Mouse (Mus musculus) kidney, postnatal 36 days (tissue): ENCODE results near the gene Tmem132d.
A peak's percentile ranks its signal among the peaks of the same experiment; 100 is the strongest.
"Not testable (repeated sequence)": the region's sequence is repeated elsewhere in the genome, so short reads cannot be mapped to it uniquely, and the experiment has no call there.

Experiments used
- DNase-seq, 2 experiments: peaks; one replicate each; pipeline ENCODE4 v3.0.0; 2021 to 2022; ENCODE audit warnings: mixed read lengths in 2 of 2

Tmem132d gene

GRCm38 (mm10) chr5:128041781-128042180 lies 391.1 kb downstream of the Tmem132d start:
- DNase-seq: no peak

DNA sequence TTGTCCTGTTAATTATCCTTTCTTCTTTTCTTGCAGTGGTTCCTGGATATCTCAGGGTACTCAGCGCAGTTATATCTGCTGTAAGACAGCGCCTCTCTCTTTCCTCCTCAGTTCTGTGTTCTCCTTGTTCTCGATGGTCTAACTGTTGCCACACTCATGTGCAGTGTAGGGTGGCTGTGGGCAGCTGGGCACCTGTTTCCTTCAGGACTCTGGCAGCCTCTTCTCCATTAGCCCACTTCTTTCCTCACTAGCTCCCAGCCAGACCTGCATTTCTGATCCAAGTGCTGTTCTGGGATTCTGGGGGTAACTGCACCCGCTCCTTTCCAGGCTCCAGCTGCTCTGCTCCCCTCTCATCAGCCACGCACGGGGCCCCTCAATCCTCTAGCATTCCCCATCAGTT lies 392.8 kb downstream of the Tmem132d start:
- DNase-seq: no peak

DNA sequence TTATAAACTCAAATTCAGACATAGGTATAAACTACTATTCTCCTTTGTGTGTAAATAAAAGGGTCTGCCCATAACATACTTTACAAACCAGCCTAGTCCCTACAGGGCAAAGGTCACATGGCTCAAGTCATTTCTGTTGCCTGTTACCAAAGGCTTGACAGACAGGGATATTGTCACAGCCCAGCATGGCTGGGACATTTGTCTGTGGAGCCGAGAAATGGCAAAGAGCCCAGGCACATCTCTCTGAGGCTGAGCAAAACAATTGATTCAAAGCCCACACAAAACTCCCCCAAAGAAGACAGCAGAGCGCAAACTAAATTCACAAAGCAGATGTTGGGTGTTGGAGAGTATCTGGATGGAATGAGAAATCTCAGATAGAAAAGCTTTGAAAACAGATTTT lies 405.8 kb downstream of the Tmem132d start:
- DNase-seq: no peak

DNA sequence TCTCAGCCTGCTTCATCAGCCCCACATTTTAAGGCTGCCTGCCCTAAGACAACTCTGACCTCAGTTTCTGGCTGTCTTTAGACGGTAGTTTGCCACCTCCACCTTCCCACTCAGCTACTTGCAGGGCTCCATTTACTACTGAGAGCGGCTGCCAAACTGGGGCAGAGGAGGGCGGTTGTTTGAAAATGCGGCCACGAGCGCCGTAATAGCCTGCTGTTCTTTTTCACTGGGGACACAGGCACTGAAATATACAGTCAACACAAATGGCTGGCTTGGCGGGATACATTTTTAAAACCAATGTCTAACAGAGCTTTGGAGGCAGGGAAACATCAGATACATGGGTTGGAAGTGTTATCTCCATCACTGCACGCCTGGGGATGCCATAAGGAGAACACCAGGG lies 428.2 kb downstream of the Tmem132d start:
- no peak for DNase-seq

- no peak for DNase-seq
Measured at GRCm38 (mm10) chr5:127996526-127997245, 436.2 kb downstream of the Tmem132d start.

- no peak for DNase-seq
Measured at GRCm38 (mm10) chr5:127993460-127993859, 439.4 kb downstream of the Tmem132d start.

DNA sequence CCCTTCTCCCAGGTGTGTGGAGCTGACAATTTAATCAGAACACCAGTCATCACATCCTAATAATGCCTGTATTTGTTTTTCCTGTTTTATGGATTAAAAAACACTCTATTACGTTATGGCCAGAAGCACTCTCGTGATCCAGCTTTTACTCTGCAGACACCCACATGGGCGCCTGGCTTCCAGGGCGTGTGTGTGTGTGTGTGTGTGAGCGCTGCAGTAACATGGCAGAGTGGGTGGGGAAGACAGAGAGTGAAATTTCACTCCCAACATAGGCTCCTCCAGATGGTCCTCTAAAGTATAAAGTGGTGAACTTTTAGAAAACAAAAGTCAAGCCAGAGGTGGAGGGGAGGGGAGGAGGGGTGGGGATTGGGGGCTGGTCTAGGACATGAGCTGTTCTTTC lies 442.1 kb downstream of the Tmem132d start:
- DNase-seq: no peak

DNA sequence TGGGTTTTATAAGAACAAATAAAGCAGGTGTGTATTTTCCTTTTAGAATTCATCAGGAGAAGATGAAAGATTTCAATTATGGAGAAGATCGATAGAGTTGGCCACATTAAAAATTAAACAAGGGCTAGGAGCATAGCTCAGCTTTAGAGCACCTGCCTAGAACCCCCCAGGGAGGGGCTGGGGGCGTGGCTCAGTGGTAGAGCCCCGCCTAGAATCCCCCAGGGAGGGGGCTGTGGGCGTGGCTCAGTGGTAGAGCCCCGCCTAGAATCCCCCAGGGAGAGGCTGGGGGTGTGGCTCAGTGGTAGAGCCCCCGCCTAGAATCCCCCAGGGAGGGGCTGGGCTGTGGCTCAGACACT lies 452.9 kb downstream of the Tmem132d start:
- DNase-seq: not testable (repeated sequence)

GRCm38 (mm10) chr5:127979329-127980002 lies 453.4 kb downstream of the Tmem132d start:
- DNase-seq: peak in 1 of 2 experiments; percentile 24

DNA sequence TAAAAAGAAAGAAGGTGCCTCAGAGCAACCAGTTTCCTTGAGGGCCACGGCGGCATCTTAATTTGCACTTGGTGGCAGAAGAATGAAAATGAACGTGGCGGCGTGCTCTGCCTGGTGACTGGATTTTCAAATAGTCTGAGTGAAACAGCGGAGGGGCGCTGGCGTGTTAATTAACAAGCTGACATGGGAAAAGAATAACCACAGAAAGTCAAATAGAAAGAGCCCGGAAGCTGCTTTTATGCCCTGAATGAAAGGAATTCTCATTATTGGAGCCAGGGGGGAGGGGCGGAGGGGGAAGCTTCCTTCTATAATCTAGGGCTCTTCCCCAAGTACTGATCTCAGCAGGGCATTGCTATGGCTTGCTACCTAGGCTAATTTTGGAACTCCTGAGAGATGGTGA lies 456.2 kb downstream of the Tmem132d start:
- no peak for DNase-seq

DNA sequence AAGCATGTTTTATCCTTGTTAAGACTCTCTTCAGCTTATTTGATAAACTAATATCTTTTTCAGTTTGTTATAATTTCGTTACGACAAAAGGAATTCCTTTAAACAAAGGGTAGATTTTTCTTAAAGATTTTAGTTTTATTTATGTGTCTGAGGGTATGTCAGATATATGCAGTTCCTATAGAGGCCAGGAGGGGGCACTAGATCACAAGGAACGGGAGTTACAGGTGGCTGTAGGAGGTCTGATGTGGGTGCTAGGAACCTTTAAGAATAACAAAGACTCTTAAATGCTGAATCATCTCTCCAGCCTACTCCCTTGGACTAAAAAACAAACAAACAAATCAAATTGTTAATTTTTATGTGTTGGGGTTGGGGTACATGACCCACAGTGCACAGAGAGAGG lies 467.2 kb downstream of the Tmem132d start:
- DNase-seq: no peak

- DNase-seq: no peak
Measured at GRCm38 (mm10) chr5:127962656-127963055, 470.2 kb downstream of the Tmem132d start.

DNA sequence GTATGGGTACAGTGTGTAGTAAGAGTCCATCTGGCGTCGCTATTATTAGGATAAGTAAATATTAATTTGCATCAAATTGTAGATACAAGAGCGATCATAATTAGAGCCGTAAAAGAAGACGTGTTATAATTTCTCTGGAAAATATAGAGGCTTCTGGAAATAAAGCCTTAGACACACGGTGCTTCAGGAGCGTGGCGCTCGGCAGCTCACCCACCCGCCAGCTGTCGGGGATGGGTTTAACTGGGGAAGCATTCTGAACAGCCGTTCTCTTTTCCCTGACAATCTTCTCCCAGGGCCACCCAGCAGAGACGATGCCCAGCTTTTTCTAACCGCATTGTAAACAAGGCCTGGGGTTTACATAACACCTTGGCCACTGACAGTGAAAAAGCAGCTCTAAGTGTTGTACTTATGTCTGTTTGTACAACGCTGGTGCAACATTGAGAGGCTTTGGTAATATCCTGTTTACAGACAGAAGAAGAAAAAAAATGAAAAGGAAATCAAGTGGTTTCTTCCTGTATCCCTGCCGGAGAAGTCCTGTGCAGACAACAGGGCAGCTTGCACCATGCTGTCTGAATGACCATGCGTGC lies 476.3 kb downstream of the Tmem132d start:
- no peak for DNase-seq

GRCm38 (mm10) chr5:127954231-127954790 lies 478.6 kb downstream of the Tmem132d start:
- DNase-seq: no peak

DNA sequence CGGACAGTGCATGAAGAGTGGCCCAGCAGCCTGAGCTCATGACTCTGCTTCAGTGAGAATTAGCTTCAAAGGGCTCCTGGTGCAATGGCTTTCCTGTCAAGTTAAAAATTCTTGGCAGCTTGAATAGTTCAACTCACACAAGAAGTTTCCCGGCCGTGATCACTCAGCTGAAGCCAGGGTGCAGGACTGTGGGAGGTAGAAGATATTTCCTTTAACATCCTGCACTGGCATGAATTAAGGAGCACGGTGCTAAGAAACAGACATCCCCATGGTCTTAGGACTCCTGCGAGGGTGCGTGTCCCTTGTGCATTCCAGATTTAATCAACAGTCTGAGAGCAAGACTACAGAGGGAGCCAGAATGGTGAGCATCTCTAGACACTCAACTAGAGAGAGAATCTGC lies 480.1 kb downstream of the Tmem132d start:
- DNase-seq: peak in 1 of 2 experiments; percentile 11

- peak; percentile 14 to 31 for DNase-seq
Measured at GRCm38 (mm10) chr5:127950574-127950973, 482.3 kb downstream of the Tmem132d start.

DNA sequence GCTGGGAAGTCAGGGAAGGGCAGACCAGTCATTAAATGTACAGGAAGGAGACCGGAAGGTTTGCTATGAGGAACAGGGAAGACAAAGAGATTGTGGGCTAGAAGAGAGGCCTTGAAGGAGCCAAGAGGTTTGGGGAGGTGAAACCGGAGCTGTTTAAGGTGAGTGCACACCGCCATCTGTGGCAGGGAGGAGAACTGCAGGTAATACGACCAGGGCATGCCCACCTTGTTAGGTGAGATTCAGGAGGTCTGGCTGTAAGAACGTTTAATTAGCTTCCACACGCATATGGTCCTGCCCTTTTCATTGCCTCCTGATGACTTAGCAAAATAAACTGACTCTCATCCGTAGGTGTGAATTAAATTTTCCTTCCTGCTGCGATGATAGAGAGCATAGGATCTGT lies 485.6 kb downstream of the Tmem132d start:
- DNase-seq: peak in 1 of 2 experiments; percentile 51

DNA sequence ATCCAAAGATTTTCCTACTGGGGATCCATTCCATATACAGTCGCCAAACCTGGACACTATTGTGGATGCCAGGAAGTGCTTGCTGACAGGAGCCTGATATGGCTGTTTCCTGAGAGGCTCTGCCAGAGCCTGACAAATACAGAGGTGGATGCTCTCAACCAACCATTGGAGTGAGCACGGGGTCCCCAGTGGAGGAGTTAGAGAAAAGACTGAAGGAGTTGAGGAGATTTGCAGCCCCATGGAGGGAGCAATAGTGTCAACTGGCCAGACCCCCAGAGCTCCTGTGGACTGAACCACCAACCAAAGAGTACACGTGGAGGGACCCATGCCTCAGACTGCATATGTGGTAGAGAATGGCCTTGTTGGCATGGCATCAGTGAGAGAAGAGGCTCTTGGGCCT lies 490.7 kb downstream of the Tmem132d start:
- not testable (repeated sequence) for DNase-seq

DNA sequence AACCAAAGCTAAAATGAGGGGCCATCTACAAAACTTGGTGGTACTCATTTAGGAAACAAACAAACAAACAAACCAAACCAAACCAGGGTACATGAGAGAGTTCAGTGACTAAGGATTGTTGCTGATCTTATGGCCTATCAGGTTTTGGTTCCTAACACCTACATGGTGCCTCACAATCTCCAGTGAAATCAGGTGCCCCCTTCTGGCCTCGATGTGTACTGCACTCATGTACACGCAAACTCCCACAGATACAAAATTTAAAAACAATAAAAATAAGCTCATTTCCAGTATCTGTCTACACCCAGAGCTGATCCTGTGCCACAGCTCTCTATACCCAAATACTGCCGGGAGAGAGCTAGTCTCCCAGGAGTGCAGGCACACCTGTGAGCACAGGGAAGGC lies 495.0 kb downstream of the Tmem132d start:
- DNase-seq: peak in 1 of 2 experiments; percentile 9

GRCm38 (mm10) chr5:127929687-127930086 lies 503.2 kb downstream of the Tmem132d start:
- DNase-seq: no peak

- no peak for DNase-seq
Measured at GRCm38 (mm10) chr5:127926686-127927085, 506.2 kb downstream of the Tmem132d start.

GRCm38 (mm10) chr5:127924106-127924505 lies 508.8 kb downstream of the Tmem132d start:
- no peak for DNase-seq

GRCm38 (mm10) chr5:127919171-127919570 lies 513.7 kb downstream of the Tmem132d start:
- DNase-seq: no peak

DNA sequence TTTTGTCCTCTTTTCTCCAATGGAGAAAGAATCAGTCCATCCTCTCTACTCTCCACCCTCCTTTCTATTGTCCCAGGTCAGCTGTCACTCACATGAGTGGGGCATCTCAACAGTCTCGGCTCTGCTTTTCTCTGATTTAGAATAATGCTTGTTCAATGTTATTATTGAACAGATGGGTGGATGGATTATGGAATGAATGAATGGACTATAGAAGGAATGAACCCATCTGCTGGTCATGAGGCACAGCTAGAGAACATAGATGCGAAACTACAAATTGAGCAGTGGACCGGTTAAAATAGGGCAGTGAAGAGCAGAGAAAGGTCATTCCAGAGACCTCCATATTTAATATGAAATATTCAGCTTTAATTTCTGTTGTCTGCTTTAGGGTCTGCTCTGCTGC lies 514.5 kb downstream of the Tmem132d start:
- DNase-seq: no peak
